Mouse (Mus musculus) embryo, embryonic 10.5 days (tissue): Measurements from ENCODE around the gene Bcr.

Source experiments
- DNase-seq: peaks from one replicate; pipeline ENCODE4 v3.0.0-alpha.2; 2015; ENCODE audit warnings: low spot score

The Bcr gene

DNA sequence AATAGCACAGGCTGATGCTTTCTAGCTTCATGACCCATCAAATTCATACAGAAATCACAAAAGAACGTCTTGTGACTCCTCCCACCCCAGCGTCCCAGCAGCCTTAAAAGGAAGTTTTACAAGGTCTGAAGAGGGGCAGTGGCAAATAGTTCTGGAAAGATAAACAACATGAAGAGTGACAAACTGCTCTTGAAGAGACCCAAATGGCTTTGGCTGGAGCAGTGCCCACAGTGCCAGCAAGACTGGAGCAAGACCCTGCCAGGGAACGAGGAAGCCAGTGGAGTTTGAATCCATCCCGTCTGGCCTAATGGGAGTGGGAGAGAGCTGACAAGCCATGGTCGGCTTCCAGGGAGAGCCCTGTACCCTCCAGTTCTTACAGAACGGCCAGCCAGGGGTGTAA lies 126.2 kb downstream of the Bcr start:
- DNase-seq = no peak

- DNase-seq = no peak
Measured at GRCm38 (mm10) chr10:75187366-75188056, 127.1 kb downstream of the Bcr start.

GRCm38 (mm10) chr10:75191647-75192046 lies 131.3 kb downstream of the Bcr start:
- peak; percentile 10 for DNase-seq

DNA sequence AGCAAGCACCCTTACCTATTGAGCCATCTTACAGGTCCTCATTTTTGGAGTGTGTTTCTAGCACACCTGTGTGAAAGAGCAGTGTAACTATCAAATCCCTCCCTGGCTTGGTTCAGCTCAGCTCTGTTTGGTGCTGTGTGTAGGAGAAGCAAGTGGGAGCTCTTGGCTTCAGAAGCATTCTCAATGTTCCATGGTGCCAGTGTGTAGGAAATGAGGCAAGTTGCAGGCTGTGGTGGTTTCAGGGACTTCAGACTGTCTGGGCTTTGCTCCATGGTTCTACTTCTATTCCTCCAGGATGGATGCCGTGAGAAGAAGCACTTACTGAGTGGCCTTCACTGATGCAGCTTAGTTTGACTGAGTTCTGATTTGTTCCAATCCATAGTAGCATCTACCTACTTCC lies 137.4 kb downstream of the Bcr start:
- no peak for DNase-seq

GRCm38 (mm10) chr10:75200733-75201132 lies 140.3 kb downstream of the Bcr start:
- no peak for DNase-seq

DNA sequence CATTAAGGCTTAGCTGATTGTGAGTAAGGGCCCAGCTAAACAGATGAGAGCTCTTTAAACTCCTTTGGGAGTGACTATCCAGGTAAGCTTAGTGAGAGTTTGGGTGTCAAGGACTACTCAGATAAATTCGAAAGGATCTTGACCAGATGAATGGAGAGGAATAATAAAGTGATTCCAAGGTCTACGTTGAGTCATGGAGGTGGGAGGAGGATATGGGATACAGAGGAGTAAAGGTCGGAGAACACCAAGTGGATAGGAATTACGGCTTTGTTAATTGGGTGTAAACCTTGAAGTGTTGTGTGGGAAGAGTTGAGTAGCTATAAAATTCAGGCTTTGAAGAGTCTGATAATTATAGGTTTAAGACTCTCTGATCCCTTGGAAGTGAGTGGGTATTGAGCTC lies 145.8 kb downstream of the Bcr start:
- DNase-seq = no peak

GRCm38 (mm10) chr10:75210841-75211240 lies 150.4 kb downstream of the Bcr start:
- DNase-seq = no peak

GRCm38 (mm10) chr10:75211807-75212645 lies 151.6 kb downstream of the Bcr start, which contains the start of gene Specc1l:
Specc1l (plus strand) TSS chr10:75212073.
- peak; percentile 97 for DNase-seq

DNA sequence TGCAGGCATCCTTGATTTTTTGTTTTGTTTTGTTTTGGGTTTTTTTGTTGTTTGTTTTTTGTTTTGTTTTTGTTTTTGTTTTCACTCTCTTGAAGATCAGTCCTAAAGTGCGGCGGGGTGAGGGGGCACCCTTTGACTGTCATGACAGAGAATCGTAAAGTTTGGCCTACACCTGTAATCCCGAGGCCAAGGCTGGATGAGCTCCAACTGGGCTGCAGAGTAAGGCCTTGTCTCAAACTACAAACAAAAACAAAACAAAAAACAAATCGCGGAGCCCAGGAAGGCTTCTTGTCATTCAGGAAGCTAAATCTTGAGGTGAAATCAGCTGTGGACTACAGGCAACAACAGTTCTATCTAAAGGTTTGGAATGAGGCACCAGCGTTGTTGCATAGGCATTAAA lies 152.6 kb downstream of the Bcr start:
- DNase-seq = peak; percentile 8

DNA sequence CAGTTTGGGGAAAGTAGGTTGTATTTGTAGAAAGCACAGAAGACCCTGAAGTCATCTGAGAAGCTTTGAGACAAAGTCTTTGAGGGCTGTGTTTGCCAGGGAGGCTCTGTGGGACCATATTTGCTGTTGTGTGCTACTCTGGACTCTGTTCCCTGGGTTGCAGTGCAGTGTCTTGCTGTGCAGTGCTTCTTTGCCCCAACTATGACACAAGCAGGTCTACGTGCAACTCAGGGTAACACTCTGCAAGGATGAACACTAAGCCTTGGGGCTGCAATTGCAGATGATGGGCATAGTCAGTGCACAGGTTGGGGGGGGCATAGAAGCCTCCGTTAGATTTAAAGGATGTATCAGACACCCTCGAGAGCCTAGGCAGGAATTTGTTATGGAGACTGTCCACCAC lies 160.3 kb downstream of the Bcr start:
- DNase-seq = no peak

DNA sequence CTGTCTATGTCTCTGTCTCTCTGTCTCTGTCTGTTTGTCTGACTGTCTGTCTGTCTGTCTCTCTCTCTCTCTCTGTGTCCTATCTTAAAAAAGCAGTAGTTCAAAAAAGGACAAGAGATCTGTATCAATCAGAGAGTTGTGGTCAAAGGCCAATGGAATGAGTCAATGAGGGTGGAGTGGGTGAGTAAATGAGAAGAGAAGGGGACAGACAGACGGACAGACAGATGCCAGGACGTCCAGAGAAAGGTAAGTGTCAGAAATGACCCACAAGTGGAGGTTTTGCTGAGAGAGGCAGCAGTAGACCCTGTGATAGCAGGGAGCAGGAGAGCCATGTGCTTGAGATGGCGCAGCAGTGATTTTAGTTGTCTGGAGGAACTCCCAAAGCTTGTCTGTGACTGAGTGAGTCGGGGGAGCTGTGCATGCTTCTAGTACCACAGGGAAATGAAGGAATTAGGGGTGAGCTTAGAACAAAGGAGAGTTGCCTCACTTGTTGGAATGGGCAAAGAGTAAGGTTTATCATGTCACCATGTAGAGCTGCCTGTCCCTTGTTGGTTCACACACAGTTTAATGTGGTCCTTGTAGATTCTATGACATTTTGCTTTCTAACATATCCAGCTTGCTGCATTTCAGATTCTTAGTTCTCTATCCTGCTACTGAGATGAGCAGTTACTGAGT lies 161.7 kb downstream of the Bcr start:
- no peak for DNase-seq

GRCm38 (mm10) chr10:75222611-75222998 lies 162.2 kb downstream of the Bcr start:
- DNase-seq = no peak

DNA sequence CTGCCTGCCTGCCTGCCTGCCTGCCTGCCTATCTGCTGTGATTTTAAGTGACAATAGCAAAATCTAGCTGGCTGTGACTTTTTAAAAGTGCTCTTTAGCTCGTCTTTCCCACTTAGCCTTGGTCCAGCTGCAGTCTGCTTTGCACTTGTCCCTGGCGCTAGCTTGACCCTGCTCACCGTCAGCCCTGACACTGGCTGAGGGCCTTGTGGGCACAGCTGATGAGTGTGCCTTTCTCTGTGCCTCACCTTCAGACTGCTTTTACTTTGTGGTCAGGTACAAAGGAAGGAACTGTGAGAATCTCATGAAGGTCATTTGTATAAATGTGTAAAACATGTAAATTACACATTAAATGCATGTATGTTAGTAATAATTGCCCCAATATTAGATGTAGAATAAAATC lies 163.8 kb downstream of the Bcr start:
- DNase-seq = no peak

- no peak for DNase-seq
Measured at GRCm38 (mm10) chr10:75224630-75225029, 164.2 kb downstream of the Bcr start.

- no peak for DNase-seq
Measured at GRCm38 (mm10) chr10:75227381-75227780, 167.0 kb downstream of the Bcr start.

DNA sequence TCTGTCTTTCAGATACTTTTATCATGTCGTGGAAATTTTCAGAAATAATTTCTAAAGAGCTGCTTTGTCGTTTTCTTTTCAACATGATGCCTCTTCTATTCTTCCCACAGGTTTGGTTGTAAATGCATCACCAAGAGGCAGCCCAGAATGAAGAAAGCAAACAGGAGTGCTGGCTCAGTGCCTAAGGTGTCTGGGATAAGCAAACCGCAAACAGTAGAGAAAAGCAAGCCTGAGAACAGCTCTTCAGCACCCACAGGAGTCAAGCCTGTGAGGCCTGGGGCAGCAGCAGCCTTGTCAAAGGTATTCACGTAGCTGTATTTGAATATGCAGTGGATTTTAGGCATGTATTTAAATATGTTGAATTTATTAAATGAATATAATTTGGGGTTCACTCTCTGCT lies 170.2 kb downstream of the Bcr start:
- no peak for DNase-seq

DNA sequence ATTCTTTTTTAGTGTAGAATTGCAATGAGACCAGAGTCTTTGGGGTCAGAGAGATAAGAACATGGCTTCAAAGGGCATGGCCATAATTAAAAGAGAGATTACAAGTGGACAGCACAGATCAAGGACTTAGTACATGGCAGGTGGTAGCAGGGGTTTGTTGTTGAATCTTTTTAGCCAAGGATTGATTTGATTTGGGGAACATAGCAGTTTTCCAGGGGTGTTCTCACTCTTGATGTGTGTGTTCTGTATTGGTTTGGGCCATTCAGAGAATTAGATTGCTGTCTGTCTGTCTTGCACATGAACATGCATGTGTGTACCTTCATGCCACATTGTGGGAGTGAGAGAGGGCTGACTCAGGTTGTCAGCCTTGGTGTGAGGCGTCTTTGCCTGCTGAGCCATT lies 171.5 kb downstream of the Bcr start:
- DNase-seq = no peak

DNA sequence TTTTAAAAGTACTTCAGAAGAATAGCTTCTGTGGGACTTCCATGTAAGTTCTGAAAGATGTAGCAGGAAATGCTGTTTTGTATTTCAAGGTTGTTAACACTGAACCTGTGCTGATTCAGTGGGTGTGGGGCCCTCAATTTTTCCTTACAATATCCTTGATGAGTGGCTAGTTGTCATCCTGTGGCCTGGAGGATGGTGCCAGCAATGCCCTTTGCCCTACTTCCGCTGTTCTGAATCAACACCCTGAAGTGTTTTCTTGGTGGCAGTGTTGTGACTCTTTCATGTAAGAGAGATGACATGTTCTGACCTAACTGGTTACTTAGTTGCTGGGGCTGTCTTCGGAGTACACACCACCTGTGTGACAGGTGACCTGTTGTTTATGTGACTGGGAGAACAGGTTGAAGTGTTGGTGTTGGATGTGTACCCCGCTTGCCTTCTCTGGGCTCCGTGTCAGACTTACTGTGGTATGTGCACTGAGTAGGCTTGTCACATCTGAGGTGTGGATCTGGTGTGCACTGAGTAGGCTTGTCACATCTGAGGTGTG lies 172.3 kb downstream of the Bcr start:
- DNase-seq = no peak

- no peak for DNase-seq
Measured at GRCm38 (mm10) chr10:75233489-75233888, 173.1 kb downstream of the Bcr start.
